Mouse (Mus musculus) monocyte, adult 2 months (primary cell): Measurements from ENCODE around the gene Khsrp.

ENCODE experiments used
- DNase-seq, 2 experiments: peaks; one replicate each; pipeline ENCODE4 v3.0.0; 2022; ENCODE audit warnings: low spot score in 2 of 2, low read depth in 1 of 2

Khsrp gene

DNA sequence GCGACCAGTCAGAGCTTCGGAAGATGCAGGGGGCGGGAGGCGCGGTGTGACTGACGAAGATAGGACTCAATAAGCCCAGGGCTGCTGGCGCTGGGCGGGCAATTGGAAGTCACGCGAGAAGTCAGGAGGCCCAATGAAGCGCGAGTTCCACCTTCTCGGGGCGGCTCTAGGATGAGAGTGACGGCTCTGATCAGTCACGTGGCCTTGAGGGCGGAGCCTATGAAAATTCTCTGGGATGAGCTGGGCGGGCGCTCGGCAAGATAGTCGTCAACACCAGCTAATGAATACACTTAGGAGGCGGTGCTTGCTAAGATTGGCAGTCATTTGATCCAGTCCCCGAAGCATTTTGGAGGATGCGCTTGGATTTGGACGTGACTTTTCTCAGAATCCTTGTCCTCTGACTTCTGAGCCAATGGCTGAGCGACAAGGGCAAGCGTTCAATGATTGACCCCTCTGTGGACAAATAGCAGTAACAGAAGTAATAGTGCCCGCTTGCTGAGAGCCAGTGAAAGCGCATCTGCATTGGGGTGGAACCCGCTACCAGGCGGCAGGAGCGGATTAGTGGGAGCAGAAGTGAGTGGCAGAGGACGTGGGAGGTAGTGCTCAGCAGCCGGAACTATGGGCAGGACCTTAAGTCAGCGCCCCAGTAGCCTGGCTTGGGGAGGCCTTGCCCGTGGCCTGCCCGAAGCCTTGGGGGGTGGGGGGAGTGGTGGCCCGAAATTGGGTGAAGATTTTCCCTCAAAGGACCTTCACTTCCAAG, 519 bp upstream of the Khsrp start:
- DNase-seq, result peak; percentile 99 to 100

DNA sequence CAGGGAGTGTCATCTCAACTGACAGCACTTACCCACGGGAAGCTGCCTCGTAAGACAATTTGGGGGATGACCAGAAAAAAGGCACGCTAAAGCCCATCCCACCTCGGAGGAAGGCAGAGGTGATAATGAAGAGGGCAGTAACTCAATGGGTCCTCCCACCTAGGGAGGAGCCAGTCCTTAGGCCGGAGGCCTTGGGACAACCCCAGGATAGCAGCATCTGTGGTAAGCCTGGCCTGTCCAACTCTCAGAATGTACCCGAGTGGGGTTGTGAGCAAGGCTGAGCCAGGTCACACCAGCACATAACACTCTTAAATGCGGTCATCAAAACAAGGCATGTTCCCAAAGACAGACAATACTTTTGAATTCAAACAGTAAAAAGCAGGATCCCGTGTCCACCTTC, 1.6 kb downstream of the Khsrp start:
- DNase-seq, result no peak

DNA sequence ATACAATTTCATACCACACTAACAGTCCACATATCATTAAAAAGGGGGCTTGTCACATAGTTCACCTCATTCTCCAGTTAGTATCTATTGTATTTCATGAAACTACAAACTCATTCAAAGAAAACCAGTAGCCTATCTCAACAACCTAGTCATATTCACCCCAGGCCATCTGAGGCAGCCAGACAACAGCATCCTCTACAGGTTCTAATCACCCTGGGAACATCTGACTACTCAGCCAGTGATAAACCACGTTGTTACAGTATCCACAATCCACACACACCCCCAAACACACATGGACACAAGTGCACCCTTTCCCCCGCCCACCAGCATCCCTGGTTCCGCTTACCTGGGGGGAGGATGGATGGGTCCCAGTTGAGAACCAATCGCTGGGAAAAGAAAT, 3.9 kb downstream of the Khsrp start:
- no peak for DNase-seq

DNA sequence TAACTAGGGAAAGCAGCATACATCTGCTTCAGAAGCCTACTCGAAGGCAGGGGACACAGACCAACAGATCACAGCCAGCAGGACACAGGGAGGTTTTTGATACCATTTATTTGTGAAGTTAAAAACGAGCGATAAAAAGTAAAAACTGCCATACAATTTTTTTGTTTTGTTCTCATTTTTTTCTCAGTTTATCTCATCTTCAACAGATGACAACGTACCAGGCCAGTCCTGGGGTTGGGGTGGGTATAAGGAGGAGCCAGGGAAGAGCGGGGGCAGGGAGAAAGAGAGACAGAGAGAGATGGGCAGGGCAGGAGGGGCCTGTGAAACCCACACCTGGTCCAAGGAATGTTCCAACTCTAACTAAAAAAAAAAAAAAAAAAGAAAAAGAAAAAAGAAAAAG, 10.4 kb downstream of the Khsrp start:
- no peak for DNase-seq

DNA sequence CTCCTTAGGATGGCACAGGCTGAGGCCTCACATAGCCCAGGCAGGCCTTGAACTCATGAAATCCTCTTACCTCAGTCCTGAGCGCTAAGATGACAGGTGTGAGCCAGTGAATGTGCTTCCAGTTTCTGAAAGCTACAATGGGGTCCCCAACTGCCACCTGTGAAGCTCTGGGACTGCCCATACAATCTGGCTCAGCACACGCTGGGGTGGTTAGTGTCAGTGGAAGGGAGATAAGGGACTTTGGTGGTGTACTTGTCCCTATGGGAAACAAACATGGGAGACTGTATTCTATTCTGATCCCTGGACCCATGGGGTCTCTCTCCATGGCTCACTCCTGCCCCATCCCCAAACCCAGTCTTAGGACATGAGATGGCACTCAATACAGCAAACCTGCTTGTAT, 11.6 kb downstream of the Khsrp start:
- no peak for DNase-seq

DNA sequence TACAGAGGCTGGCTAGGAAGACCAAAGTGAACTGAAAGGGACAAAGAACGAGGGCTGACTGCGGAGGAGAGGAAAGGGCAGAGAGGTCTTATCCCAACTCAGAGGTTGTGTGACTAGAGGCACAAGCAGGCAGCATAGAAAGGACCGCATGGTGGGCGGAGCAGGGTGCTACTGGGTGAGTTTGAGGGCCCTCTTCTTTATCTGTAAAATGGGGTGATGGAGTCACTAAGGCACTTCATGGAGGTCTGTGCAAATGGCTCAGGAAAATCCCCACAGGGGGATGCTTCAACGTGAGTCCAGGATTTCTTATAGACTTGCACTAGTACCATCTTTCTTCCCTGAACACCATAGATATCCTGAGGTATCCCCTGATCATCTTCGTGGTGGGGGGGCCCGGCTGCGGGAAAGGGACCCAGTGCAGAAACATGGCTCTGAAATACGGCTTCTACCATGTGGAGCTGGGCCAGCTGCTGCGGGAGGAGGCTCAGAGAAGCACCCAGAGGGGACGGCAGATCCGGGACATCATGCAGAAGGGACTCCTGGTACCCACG, 19.0 kb downstream of the Khsrp start:
- DNase-seq, result no peak

DNA sequence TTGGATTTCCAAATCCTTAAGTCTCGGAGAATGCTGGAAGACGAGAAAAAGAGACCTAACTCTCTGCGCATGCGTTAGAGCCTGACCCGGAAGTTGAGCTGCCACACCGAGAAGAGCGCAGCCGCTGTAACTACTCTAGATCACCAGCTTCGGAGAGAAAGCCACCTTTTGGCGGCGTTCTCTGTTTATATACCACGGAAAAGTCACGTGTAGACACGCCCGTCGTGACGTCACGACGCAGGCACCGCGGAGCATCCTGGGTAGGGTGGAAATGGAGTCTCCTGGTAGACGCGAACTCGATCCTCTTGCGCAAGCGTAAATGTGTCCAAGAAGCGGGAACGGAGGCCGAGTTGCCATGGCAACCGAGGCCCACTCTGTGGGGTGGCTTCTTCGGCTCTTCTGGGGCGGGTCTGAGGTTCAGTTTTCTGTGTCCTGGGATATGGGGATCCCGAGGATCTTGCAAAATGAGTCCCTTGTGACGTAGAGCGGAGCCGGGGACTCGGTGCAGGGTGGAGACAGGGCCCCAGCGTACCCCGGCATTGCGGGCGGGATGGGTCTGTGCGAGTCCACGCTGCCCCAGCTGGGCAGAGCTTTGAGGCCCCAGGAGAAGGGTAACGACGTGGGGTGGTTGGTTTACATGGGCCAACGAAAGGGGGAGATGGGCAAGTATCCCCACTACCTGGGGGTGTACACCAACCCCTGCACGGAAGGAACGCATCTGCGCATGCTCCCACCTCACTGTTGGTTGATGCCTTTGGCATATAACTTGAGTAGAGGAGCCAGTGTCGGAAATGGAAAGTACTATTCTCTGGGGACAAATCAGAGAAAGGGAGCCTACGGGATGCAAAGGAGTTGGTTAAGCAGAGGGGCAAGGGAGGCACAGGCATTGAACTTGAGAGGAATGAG, 19.8 kb downstream of the Khsrp start, which contains the start of the genes Gtf2f1 and Gm17949:
TSS of gene Gtf2f1 (minus strand) at position 53 of the 906 bp plus-strand sequence.
TSS of gene Gm17949 (plus strand) at position 234 of the 906 bp plus-strand sequence.
- peak; percentile 85 to 89 for DNase-seq

DNA sequence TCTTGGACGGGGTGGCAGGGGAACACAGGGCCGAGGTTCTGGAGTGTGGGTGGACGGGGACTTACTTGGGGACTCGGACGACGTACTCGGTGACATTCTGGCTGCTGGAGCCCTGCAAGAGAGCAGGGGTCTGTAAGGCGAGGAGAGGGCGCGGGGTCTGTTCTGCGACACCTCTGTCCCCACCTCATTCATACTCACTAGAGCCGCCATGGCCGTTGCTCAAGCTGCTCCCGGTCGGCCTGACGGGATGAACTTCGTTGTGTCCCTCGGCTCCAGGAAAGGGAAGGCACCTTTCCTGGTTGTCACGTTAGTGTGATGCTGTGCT, 20.4 kb downstream of the Khsrp start:
- DNase-seq, result no peak

DNA sequence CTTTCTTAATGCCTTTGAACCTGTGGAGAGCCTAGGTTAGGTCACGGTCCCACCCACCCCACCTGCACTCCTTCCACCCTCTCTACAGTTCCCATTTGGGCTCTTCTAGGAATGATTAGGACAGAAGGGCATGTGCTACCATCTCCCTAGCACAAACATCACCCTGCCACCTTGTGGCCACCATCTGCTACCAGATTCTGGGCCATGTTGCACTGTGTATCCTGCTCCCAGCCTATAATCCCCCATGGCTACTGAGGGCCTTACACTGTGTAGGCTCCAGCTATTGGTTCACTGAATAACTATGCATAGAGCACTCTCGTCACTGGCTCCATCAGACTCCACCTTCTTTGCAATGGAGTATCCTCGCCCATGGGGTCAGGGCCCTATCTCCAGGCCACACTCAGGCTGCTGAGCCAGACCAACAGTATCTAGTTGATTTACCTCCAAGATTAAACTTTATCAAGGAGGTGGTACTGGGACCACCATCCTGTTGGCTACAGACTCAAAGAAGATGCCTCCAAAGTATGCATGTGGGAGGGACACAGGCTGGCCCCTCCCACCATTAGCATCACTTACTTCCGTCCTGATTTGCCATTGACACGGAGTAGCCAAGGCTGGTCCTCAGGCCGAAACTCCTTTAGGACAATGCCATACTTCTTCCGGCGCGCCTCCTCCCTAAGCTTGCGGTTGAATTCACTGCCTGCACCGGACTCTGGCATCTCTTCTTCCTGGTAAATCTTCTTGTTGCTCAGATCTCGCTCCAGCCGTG, 24.0 kb downstream of the Khsrp start:
- no peak for DNase-seq

DNA sequence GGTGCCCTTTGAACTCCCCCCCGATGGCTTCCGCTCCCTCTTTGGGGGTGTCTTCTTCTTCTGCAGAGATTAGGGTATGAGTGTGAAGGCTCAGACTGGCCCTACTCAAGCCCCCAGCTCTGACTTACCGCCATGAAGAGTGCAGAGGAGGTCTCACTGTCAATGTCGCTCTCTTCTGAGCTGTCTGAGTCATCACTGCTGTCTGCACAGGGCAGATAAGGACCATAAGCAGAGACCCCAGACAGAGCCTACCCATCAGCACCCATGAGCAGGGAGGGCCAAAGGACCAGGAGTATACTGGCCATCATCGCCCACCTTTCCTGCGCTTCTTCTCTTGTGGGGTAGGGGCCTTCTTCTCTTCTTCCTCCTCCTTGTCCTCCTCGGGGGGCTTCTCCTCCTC, 27.3 kb downstream of the Khsrp start:
- no peak for DNase-seq

DNA sequence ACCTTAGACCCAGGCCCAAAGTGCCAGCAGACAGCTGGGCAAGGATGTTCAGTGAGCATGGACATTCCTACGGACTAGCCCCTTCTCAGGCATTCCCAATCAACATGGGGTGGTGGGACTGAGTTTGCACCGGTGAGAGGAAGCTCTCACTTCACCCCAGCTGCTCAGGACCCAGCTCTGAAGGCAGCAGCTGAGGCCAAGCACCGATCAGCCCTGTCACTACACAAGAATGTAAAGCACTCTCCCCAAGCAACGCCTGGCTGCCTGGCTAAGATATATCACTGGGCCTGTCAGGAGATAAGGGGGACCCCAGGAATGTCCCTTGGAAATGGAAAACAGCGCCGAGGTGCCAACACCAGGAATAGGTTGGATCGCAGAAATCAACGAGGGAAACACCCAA, 30.1 kb downstream of the Khsrp start:
- DNase-seq, result no peak

DNA sequence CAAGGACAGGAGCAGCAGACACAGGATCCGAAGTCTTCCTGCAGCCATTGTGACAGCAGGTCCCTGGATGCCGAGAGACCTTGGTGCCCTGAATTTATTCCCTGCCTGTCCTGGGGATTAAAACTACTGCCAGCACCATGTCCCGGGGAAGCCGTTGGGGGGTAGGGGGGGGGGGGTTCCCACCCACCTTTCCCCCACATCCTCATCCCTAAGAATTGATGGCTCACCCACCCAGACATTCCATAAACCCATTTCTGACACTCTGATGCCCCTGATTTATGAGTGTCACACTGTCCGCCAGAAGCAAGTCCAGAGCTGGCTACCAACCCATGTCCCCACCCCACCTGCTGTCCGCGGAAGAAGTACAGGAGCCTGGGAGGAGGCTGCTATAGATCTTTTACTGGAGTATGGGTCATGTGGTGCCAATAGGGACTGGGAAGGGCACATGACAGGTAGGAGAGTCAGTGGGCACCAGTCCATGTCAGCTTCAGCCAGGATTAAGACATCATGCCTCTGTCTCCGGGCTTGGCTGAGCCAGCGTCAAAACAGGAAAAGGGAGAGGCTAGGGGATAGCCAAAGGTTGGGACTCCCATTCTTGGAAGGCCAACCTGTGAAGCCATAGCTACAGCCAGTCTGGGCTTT, 31.2 kb downstream of the Khsrp start, which contains the start of gene Pspn:
TSS of gene Pspn (minus strand) at position 51 of the 642 bp plus-strand sequence.
- DNase-seq, result no peak

DNA sequence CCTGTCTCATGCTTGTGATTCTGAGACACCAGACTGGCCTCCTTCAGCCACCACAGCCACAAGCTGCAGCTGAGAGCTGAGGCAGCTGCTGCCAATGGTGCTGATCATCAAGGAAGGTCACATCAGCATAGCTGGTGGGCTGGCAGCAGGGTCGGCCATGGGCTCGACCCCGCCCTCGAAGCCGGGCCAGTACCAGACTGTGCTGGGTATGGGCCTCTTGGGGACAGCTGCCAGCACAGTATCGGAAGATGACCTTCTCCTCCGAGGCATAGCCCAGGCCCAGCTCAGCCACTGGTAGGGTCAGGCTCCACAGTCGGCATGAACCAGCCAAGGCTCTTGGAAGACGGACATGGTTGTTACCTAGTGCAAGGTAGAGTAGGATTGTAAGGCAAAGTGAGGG, 31.9 kb downstream of the Khsrp start:
- DNase-seq, result no peak

DNA sequence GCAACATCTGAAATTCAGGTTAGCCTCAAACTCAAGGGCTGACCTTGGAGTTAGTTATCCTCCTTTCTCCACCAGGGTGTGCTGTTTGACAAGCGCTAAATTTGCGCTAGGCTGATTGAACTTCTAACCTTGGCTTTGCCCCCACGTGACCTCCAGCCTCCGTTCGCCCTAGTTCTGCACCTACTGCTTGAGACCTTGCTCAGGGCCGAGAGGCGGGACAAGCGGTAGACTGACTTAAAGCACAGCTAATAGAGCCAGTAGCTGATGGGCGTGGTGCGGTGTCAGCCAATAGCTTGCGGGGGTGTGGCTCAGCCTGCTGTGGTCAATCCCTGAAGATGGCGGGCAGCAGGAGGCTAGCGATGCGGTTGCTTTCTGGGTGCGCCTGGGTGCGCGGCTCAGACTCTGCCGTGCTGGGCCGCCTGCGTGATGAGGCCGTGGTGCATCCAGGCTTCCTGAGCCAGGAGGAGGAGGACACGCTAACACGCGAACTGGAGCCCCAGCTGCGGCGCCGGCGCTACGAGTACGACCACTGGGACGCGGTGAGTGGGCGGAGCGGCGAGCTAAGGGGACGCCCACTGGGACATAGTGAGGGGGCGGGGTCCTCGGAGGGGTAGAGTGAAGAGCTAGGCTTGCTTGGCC, 34.2 kb downstream of the Khsrp start, which contains the start of gene Alkbh7:
TSS of gene Alkbh7 (plus strand) at position 311 of the 639 bp plus-strand sequence.
- peak; percentile 92 to 97 for DNase-seq

DNA sequence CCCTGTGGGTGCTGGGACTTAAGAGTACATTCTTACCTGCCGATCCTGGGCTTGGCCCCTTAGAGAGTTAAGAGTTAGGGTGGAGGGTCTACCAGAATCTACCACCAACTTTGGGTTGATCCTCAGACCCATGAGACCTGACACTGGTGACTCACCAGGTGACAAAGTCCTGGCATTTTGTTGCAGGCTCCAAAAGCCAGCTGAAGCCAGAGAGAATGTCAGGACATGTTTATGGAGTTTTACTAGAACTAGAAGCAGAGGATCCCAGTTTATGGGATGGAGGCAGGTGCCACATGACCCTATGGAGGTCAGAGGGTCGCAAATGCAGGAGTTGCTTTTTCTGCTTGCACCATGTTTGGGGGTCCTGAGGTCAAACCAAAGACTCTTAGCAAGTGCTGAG, 34.8 kb downstream of the Khsrp start:
- DNase-seq, result no peak

DNA sequence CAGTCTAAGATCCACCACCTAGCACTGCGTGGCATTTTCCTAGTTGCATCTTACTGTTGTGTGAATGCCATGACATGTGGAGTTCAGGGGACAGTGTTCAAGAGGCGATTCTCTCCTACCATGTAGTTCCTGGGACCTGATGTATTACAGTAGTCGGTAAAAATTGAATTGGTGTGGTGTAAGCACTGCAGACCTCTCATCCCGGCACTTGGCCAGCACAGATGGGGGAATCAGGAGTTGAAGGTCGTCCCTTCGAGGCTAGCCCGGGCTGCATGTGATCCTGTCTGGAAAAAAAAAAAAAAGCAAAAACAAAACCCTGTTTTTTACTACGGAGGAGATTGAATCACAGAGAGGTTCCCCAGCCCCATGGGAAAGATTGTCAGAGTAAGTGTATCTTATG, 36.3 kb downstream of the Khsrp start:
- DNase-seq, result no peak

DNA sequence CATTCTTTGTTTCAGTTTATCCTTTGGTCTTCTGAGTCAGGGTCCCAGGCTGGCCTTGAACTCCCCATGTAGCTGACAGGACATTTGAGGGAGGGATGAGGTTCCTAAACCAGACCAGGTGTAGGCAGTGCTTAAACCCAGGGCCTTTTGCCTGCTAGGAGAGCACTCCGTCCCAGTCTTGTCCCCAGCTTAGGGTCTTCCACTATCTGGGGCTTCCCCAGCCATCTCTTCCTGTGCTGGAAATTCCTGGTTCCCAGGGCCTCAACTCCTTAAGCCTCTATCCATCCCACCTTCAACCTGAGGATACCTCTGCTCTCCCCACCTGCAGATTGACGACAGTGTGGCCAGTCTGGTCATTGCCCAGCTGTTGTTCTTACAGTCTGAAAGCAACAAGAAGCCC, 40.4 kb downstream of the Khsrp start:
- DNase-seq, result no peak

DNA sequence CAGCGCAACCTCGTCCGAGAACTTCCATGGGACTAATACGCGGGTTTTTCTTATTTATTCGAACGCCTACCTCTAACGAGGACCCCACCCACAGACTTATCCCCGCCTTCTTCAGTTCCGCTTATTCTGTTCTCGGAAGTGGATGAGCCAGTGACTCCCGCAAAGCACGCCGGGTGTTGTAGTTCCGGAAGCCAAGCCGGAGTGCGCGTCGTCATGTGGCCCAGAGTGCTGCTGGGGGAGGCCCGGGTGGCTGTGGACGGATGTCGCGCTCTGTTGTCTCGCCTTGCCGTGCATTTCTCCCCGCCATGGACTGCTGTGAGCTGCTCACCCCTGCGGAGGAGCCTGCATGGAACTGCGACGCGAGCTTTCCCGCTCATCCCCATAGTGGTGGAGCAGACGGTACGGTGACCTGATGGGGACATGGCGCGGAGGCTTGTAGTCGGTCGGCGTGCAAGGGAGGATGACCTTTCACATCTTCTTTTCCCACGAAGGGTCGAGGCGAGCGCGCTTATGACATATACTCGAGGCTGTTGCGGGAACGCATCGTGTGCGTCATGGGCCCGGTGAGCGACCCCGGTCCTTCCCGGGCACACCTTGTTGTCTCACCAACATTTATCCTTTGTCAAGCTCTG, 41.1 kb downstream of the Khsrp start, which contains the start of gene Clpp:
TSS of gene Clpp (plus strand) at position 191 of the 632 bp plus-strand sequence.
- DNase-seq, result peak; percentile 87 to 91

DNA sequence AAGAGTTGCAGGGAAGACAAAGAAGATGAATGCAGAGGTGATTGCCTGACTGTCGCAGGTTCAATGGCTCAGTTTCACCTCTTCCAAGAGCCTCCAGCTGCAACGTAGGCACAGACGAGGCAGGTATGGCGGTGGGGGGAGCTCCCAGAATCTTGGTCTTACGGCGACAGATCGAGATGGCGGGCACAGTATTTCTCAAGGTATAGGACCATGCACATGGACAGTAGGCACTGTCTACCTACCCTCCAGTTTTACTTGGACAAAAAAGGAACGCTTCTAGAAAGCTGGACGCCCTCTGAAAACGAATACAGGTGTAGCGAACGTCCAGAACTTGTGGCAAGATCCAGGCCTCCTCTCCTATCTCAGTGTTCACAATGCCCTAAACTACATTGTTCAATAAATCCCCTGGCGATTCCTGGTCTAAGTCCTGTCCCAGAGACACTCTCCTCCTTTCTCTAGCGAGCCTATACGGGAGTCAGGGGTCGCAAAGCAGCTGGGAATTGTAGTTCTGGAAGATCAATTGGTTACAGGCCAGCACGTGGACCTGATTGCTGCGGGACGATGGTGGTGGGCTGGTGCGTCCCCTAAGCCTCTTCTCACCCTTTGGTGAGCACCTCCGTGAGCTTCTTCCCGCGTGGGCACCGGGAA, 41.7 kb downstream of the Khsrp start:
- DNase-seq, result no peak
